Mouse (Mus musculus) ovary, postnatal 10 days (tissue): Measurements from ENCODE around the gene Tbrg4.

ENCODE experiments used
- DNase-seq: peaks from one replicate; pipeline ENCODE4 v3.0.0; 2022; ENCODE audit warnings: low spot score

Tbrg4 gene

GRCm38 (mm10) chr11:6623704-6624103, 2.2 kb downstream of the Tbrg4 start:
- no peak for DNase-seq

DNA sequence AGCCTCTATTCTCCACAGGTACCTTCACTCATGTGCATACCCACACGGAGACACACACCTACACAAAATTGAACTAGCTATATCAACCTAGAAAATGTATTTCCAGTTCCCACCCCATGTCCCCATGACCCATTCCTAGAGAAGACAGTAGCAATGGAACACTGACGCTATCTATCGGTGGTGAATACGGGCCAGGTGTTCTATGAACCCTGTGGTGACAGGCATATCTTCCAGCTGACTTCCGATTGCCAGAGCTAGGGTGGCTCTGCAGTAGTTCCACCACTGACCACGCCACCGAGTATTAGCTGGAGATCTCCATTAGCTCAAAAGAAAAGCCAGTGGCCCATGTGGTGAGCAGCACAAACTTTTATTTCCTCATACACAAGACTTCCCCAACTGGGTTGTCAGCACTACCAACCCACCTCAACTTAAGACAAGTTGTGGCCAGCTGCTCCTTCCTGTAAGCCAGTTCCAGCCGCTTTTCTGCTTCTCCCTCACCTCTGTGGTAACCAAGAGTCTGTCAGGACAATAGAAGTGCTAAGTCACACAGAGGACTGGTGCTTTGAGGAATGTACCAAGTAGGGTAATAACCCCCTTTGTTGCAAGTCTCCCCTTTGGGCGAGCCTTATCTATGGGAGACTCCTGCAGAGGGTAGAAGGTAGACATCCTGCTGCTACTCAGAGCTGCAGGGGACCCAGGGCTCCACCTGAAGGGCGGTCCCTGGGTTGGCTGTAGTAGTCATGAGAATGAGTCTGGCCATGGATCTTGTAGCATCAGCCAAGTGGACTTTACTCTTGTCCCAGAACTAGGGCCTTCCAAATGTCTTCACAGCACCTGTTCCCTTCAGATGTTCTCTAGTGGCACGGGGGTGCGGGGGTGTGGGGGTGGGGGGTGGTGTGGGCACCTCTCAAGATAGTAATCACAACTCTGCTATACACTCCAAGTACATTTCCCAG, 10.3 kb downstream of the Tbrg4 start:
- DNase-seq: no peak

DNA sequence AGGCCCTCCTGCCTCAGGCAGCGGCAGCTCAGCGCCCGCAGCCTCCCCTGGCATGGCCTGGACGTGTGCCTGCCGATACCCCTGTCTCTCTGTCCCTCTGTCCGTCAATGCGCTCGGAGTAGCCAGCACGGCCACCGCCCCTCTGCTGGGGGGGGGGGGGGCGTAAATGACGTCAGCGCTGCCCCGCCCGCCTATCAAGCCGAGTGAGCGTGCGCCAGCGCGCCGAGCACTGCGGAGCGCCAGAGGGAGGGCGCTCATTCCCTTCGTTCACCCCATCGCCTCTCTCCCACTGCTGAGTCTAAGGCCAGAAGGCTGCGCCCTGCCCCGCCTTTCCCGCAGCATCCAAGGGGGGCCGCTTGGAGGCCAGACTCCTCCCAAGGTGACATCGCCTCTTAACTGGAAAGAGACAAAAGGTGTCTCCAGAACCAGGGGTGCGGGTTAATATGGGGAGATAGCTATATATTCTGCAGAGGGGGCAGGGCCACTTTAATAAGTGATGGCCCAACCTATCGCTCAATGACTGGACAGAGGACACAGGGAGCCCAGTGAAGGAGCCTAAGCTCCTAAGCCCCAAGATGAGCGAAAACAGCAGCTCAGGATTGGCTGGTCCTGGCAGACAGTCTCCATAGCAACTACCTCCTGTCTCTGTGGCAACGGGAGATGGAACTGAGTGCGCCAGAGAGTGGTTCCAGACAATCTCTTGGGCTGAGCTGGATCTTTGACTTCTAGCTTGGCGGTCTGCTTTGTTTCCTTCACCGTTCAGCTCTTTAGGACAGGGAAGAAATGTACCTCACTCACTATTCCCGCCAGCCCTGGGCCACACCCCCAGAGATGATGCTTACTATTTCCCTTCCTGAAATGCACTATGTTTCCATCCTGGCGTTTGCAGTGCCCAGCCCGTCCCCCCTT, 20.1 kb downstream of the Tbrg4 start, which contains the start of gene Nacad:
Gene Nacad (minus strand): TSS at position 563 of the 909 bp plus-strand sequence.
- no peak for DNase-seq

GRCm38 (mm10) chr11:6605021-6605481, 20.8 kb downstream of the Tbrg4 start:
- DNase-seq: no peak

DNA sequence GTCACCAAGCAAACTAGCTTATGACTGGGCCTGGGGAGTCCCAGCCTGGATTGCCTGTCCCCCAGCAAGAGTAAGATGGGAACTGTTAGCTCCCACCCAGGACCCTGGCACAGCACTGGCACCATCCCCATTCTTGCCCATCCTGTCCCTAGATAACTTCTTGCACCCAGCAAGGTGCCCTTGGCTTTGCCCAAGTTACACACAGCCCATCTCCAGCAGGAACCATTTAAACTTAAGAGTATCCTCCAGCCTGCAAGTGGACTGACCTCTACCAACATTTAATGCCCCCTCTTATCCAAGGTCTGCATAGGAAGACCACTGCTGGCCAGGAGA, 21.3 kb downstream of the Tbrg4 start:
- no peak for DNase-seq

- no peak for DNase-seq
Observed at GRCm38 (mm10) chr11:6603887-6604603, 21.8 kb downstream of the Tbrg4 start.

DNA sequence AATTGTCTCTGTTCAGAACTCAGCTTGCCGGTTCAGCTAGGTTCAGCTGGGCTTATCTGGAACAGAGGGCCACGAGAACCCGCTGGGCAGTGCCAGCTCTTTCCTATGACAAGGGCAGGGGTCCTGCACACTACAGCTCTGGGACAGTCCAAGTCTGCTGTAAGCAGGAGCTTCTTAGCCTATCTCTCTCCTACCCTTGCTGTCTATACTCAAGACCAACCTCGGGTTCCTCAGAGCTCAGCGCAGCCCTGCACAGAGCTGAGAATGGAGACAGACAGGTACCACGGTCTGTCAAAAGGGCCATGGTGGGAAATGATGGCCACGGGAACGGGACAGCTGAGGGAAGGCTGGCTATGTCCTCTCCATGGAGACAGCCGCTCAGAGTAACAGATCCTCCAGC, 22.6 kb downstream of the Tbrg4 start:
- DNase-seq: no peak

GRCm38 (mm10) chr11:6602662-6603061, 23.2 kb downstream of the Tbrg4 start:
- DNase-seq: no peak

DNA sequence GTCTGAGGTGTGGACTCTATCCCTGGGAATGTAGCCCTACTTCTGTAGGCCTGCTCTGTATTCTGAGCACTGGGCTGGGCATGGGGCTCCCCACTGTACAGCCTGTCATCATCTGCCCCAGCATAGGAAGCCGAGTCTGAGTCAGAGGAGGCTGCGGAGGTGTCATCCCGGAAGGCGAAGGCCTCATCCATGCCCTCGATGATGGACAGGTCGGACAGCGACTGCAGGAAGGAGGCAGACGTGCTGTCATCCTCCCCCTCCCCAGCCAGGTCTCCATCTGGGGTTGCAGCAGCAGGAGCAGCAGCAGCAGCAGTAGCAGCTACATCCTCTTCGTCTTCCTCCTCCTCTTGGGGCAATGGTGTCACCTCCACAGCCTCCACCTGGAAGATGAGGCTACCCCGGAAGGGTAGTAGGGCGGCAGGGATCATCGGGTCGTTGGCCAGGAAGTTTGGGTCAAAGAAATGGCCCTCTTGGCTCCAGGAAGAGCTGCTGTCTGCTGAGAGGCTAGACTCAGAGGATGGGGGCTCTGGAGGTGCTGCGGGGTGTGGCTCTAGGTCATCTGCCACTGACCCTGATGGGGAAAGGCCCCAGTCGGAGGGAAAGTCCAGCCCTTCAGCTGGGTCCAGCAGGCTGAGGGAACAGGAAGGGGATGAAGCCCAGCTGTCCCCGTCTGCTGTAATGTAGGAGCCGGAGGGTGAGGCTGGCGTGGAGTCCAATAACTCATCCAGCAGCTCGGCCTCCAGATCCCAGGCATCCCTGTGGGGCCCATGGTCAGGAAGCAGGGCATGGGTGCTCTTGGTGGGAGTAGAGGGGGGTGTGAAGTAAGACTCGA, 24.0 kb downstream of the Tbrg4 start:
- no peak for DNase-seq

GRCm38 (mm10) chr11:6600284-6600944, 25.5 kb downstream of the Tbrg4 start:
- no peak for DNase-seq

DNA sequence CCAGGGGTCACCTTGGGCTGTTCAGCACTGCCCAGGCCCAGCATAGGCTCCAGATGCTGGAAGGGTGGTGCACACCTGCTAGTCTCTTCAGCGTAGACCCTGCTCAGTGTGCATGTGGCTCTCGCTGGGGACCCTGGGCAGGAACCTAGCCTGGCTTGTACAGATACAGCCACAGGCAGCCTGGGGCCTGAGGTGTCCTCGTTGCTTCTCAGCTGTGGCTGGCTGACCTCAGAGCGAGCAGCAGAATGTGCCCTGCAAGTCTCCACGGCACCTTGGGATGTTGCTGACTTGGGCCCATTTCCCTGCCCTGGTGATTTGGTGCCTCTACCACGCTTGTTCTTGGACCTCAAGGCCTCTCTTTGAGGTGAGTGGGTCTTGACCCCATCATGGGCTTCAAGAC, 26.0 kb downstream of the Tbrg4 start:
- DNase-seq: no peak

- DNase-seq: no peak
Observed at GRCm38 (mm10) chr11:6599011-6599681, 26.7 kb downstream of the Tbrg4 start.

GRCm38 (mm10) chr11:6598191-6598889, 27.5 kb downstream of the Tbrg4 start:
- no peak for DNase-seq

DNA sequence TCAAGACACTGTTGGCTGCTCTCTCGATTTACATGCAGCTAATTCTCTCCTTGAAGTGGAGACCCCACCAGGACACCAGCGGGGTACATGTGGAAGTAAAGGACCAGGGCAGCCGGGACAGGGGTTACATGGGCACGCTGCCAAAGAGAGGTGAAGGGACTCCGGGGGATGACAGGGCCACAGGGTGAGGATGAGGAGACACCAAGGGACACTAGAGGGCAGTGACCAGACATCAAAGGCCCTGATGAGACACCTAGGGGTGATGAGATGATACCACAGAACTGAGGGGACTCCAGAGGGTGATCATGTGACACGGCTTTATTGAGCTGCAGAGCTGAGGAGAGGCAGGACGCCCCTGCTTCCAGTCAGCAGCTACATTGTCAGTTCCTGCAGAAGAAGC, 28.3 kb downstream of the Tbrg4 start:
- DNase-seq: no peak

- no peak for DNase-seq
Observed at GRCm38 (mm10) chr11:6596616-6597015, 29.3 kb downstream of the Tbrg4 start.

- no peak for DNase-seq
Observed at GRCm38 (mm10) chr11:6596205-6596604, 29.7 kb downstream of the Tbrg4 start.

DNA sequence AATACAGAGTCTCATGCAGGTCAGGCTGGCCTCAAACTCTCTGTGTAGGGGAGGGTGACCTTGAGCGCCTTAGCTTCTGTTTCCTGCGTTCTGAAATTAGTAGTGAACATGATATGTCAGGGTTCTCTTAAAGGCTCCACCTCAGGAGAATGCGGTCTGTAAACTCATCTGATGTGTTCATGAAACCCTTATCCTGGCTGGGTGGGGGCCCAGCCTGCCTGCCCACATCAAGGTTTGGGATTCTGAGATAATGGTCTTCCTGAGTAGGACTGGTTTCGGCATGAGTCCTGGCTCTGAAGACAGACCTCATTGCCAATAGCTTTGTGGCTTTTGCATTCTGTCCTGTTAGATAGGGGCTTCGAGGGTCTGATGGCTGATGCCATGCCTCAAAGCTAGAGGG, 30.5 kb downstream of the Tbrg4 start:
- DNase-seq: no peak

DNA sequence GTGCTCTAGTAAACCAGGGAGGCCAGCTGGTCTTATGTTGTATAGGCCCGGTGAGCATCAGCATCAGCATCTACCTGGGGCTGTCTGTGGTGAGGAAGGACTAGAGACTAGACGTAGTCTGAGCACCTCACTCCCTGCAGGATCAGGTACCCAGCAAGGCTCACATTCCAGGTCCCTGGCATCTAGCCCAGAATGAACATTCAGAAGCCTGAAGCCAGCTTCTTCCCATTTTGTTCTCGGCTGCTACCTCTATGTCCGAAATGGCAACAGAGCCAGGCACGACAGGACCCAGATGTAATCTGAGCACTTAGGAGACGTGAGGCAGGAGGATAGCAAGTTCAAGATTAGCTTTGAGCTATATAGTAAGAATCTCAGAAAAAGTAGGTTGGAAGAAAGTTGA, 31.0 kb downstream of the Tbrg4 start:
- no peak for DNase-seq

DNA sequence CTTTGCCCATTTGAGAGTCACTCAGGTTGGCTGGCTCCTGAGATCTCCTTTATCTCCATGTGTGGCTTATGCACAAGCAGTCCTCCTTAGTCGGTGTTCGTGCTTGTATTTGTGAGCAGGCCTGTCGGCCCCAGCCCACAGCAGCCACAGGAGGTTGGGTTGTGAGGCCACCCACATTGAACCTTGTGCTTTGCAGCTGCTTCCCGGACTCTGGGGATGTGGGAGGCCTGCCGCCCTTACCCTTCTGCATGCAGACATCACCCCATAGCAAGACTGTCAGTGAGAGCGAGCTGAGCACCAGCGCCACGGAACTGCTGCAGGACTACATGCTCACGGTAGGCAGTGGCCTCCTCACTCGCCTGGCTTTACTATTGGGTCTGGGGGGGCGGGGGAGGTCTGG, 32.5 kb downstream of the Tbrg4 start:
- no peak for DNase-seq
